In genomic region chr19:18632231-18633185, GRCm38 (mm10) we compare ENCODE assay signal across 8 mouse cellular contexts. TPM values are rescaled to one million over a fixed set of nuclear protein-coding genes. Genes with fewer than 3 reads are reported as not detected.
DNase-seq lines count a peak whose midpoint lies in the region; ATAC-seq and TF ChIP-seq lines count a peak whose summit lies in the region.

No protein-coding gene starts in this region.

- H3K27me3 ChIP-seq in liver, adult 2 months (ENCODE audit: control insufficient read depth, insufficient read depth, low read length) = no peaks in the 10 kb centered on the region
- peaks cover 35% of the 10 kb centered on the region for H3K27me3 ChIP-seq in forebrain, embryonic 10.5 days (ENCODE audit: poor library complexity, severe bottlenecking)

- 15% methylated on average over 13 of the region's 13 CpGs for WGBS in liver, adult 2 months
- WGBS in forebrain, embryonic 10.5 days = 68% methylated on average over 13 of the region's 13 CpGs
- 72% methylated on average over 13 of the region's 13 CpGs for WGBS in olfactory bulb, adult 2 months

- H3K4me1 ChIP-seq in liver, adult 2 months (ENCODE audit: control insufficient read depth, insufficient read depth, low read length) = peaks cover 16% of the 10 kb centered on the region
- H3K4me1 ChIP-seq in forebrain, embryonic 10.5 days = peaks cover 19% of the 10 kb centered on the region
- no peaks in the 10 kb centered on the region; the same call in 1 of the 2 replicates for H3K4me1 ChIP-seq in olfactory bulb, adult 2 months (ENCODE audit: control insufficient read depth, insufficient read depth, low read length)

- no peaks in the 10 kb centered on the region for H3K9me3 ChIP-seq in forebrain, embryonic 10.5 days

- H3K9ac ChIP-seq in liver, adult 2 months (ENCODE audit: low read depth, low read length) = peak overlapping the region; percentile 90

- no peak for ATAC-seq in megakaryocyte progenitor cell, adult 5-6 weeks (replicated peaks; ENCODE audit: poor library complexity)

- no peak for TF ChIP-seq CTCF in liver, adult 2 months (IDR thresholded peaks at IDR 0.05; ENCODE audit: low read depth, low read length)
- TF ChIP-seq CTCF in olfactory bulb, adult 2 months (IDR thresholded peaks at IDR 0.05; ENCODE audit: insufficient read depth, low read depth, low read length) = no peak

- H3K4me3 ChIP-seq in liver, adult 2 months (ENCODE audit: insufficient read depth, low read depth, low read length) = peak overlapping the region; percentile 84
- peak overlapping the region; percentile 80 for H3K4me3 ChIP-seq in forebrain, embryonic 10.5 days
- H3K4me3 ChIP-seq in olfactory bulb, adult 2 months (ENCODE audit: insufficient read depth, low read depth, low read length) = peak overlapping the region; percentile 64

- DNase-seq in liver, adult 2 months (ENCODE audit: extremely low read depth, low read depth, low spot score) = peak; percentile 91
- DNase-seq in liver = no peak
- no peak for DNase-seq in forebrain, embryonic 10.5 days (ENCODE audit: extremely low spot score, low spot score)
- peak; percentile 38 to 73 for DNase-seq in kidney, postnatal 25 days
- DNase-seq in right cerebral cortex, postnatal 14 days = no peak
- no peak for DNase-seq in lung, postnatal 10 days

- peaks cover 2% of the 10 kb centered on the region; the same call in 1 of the 2 replicates for H3K36me3 ChIP-seq in liver, adult 2 months (ENCODE audit: control insufficient read depth, insufficient read depth, low read length)
- H3K36me3 ChIP-seq in forebrain, embryonic 10.5 days (replicated peaks) = no peaks in the 10 kb centered on the region

- H3K27ac ChIP-seq in liver, adult 2 months (replicated peaks; ENCODE audit: insufficient read depth, low read depth, low read length) = peak overlapping the region; percentile 95
- H3K27ac ChIP-seq in forebrain, embryonic 10.5 days = peak overlapping the region; percentile 82; the same call in 1 of the 2 replicates
- no peak overlapping the region for H3K27ac ChIP-seq in olfactory bulb, adult 2 months (ENCODE audit: insufficient read depth, low read depth, low read length)

- H3K79me2 ChIP-seq in liver, adult 2 months (ENCODE audit: control insufficient read depth, insufficient read depth, low read length) = peaks cover 16% of the 10 kb centered on the region; the same call in 1 of the 2 replicates

- TF ChIP-seq POLR2A in liver, adult 2 months (IDR thresholded peaks at IDR 0.05; ENCODE audit: extremely low read depth, insufficient read depth, low read length) = no peak
- no peak for TF ChIP-seq POLR2A in olfactory bulb, adult 2 months (IDR thresholded peaks at IDR 0.05; ENCODE audit: insufficient read depth, low read depth, low read length)

RNA-seq across cellular contexts. Expression of gene Nmrk1, which starts 0.8 kb away (rescaled TPM):
- 32.2 and 47.4 TPM in 2 replicates for total RNA-seq in liver, adult 2 months (2014; rRNA removed)
- polyA plus RNA-seq in liver, adult 2 months (2012; rRNA removed) = 12.6 and 21.9 TPM in 2 replicates
- polyA plus RNA-seq in forebrain, embryonic 10.5 days (2016; fragmentation: Nextera tagmentation; extraction: Ambion mirVana) = 6.2 and 6.4 TPM in 2 replicates
- polyA plus RNA-seq in olfactory bulb, adult 2 months (2012; ENCODE audit: insufficient read depth, insufficient read length, low replicate concordance, missing spikeins) = not detected in 2 replicates
- 10.1 TPM in 2 replicates for total RNA-seq in megakaryocyte progenitor cell, adult 5-6 weeks (2015)
- 4.6 and 4.9 TPM in 2 replicates for total RNA-seq in megakaryocyte progenitor cell, adult 5-6 weeks (2017)

RNA-seq across cellular contexts. Expression of gene Ostf1, which starts 0.9 kb away (rescaled TPM):
- 42.5 and 53.0 TPM in 2 replicates for total RNA-seq in liver, adult 2 months (2014; rRNA removed)
- 26.5 and 29.6 TPM in 2 replicates for polyA plus RNA-seq in liver, adult 2 months (2012; rRNA removed)
- polyA plus RNA-seq in forebrain, embryonic 10.5 days (2016; fragmentation: Nextera tagmentation; extraction: Ambion mirVana) = 36.7 and 39.7 TPM in 2 replicates
- polyA plus RNA-seq in olfactory bulb, adult 2 months (2012; ENCODE audit: insufficient read depth, insufficient read length, low replicate concordance, missing spikeins) = not detected in 2 replicates
- 159 and 171 TPM in 2 replicates for total RNA-seq in megakaryocyte progenitor cell, adult 5-6 weeks (2015)
- total RNA-seq in megakaryocyte progenitor cell, adult 5-6 weeks (2017) = 183 and 192 TPM in 2 replicates

RNA-seq across cellular contexts. Expression of gene Carnmt1, which starts 38.1 kb away (rescaled TPM):
- 10.9 and 11.9 TPM in 2 replicates for total RNA-seq in liver, adult 2 months (2014; rRNA removed)
- polyA plus RNA-seq in liver, adult 2 months (2012; rRNA removed) = 4.7 and 5.4 TPM in 2 replicates
- 25.6 and 28.0 TPM in 2 replicates for polyA plus RNA-seq in forebrain, embryonic 10.5 days (2016; fragmentation: Nextera tagmentation; extraction: Ambion mirVana)
- polyA plus RNA-seq in olfactory bulb, adult 2 months (2012; ENCODE audit: insufficient read depth, insufficient read length, low replicate concordance, missing spikeins) = not detected in 2 replicates
- 34.2 and 38.6 TPM in 2 replicates for total RNA-seq in megakaryocyte progenitor cell, adult 5-6 weeks (2015)
- total RNA-seq in megakaryocyte progenitor cell, adult 5-6 weeks (2017) = 23.2 and 30.4 TPM in 2 replicates

Comparison
In these comparisons a context has a peak if more than half of its experiments do, and no peak if none do; other contexts are left out.
1. DNase-seq: peak in liver, adult 2 months (single experiment) and kidney, postnatal 25 days (2 of 2); none in liver (single experiment), forebrain, embryonic 10.5 days (single experiment), right cerebral cortex, postnatal 14 days (single experiment) and lung, postnatal 10 days (single experiment).
2. RNA of gene Ostf1, which starts 0.9 kb away (polyA plus RNA-seq): 36.7 to 39.7 TPM in forebrain, embryonic 10.5 days and 26.5 to 29.6 TPM in liver, adult 2 months; not detected in olfactory bulb, adult 2 months; every median in the first group is over 10 times any median in the second.
3. Peak in every context shown above with its lines, with median percentiles within 50 percentile points of each other: H3K4me3 ChIP-seq.